Mouse (Mus musculus): Measurements from ENCODE around the gene Gm12794. TPM values are rescaled to one million over a fixed set of nuclear protein-coding genes. Genes with fewer than 3 reads are reported as not detected.
"Not testable (repeated sequence)": the region's sequence is repeated elsewhere in the genome, so short reads cannot be mapped to it uniquely, and the experiment has no call there.

The Gm12794 gene
- not detected in 2 replicates for polyA plus RNA-seq (2016; fragmentation: Nextera tagmentation; extraction: Ambion mirVana)

DNA sequence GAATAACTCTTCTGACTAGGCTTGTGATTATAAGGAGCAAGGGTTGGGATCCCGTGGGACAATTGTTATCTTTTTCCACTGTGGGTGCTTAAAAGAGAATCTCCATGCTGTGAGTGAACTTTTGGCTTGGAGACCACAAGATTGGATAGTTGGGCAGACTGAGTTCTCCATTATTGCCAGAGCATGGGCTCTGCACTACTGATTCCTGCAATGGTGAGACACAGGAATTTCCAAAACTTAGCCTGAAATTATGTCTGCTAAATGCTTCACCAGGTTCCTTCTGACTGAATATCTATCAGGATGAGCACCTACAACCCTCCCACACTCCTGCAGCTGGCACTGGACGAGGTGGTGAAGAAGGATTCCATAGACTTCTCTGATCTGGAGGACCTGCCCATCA lies at the start of gene Gm12794:
Gene Gm12794 (plus strand): TSS at position 301 of the 400 bp plus-strand sequence.
- WGBS, result 88% methylated on average over 2 of the region's 2 CpGs
- H3K27me3 ChIP-seq (ENCODE audit: poor library complexity, severe bottlenecking); DNase-seq (ENCODE audit: extremely low spot score, low spot score); H3K4me3 ChIP-seq; H3K4me1 ChIP-seq; H3K9me3 ChIP-seq; H3K27ac ChIP-seq; H3K36me3 ChIP-seq (replicated peaks): not testable (repeated sequence)

DNA sequence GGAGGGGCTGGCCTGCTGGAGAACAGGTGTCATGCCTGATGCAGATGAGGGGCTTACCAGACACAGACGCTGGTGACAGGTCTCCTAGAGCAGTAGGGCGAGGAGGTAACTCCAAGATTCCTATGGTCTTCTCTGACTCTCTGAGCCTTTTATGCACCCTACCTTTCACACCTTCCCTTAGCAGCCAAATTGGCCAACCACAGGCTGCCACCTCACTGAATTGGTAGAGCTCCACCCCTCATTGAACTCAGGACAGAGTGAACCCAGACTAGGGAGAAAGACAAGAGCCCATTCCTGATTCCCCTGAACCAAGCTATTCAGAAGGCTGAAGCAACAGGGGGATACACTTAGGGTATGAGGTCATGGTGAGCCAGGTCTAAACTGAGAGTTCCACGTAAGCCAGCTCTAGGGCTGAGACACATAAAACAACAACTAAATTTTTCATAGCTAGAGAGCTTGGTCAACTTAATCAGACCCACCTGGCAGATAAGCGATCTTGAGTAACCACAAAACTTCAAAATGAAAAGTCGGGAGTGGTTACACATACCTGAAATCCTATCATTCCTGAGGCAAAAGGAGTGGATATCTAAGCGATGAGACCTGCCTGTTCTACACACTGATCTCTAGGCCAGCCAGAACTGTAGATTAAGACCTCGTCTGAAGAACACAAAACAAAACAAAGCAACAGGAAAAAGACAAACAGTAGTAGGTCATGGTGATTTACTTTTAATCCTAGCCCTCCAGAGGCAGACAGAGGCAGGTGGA lies 46.4 kb upstream of the Gm12794 start, which contains the start of gene C130073F10Rik:
Gene C130073F10Rik (minus strand): TSS at position 134 of the 765 bp plus-strand sequence.
- WGBS, result 86% methylated on average over 7 of the region's 7 CpGs
- H3K36me3 ChIP-seq (replicated peaks), result no peaks in the 10 kb centered on the region
- no peak within 1 kb of the TSS for H3K27ac ChIP-seq
- H3K27me3 ChIP-seq (ENCODE audit: poor library complexity, severe bottlenecking), result no peaks in the 10 kb centered on the region
- no peak within 1 kb of the TSS for H3K4me3 ChIP-seq
- H3K4me1 ChIP-seq, result no peaks in the 10 kb centered on the region
- no peaks in the 10 kb centered on the region for H3K9me3 ChIP-seq
- no peak for DNase-seq (ENCODE audit: extremely low spot score, low spot score)

DNA sequence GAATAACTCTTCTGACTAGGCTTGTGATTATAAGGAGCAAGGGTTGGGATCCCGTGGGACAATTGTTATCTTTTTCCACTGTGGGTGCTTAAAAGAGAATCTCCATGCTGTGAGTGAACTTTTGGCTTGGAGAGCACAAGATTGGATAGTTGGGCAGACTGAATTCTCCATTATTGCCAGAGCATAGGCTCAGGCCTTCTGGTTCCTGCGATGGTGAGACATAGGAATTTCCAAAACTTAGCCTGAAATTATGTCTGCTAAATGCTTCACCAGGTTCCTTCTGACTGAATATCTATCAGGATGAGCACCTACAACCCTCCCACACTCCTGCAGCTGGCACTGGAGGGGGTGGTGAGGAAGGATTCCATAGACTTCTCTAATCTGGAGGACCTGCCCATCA lies 31.4 kb upstream of the Gm12794 start, which contains the start of gene Gm12800:
Gene Gm12800 (plus strand): TSS at position 301 of the 400 bp plus-strand sequence.
- WGBS, result 94% methylated on average over 2 of the region's 2 CpGs
- not testable (repeated sequence) for H3K4me1 ChIP-seq; DNase-seq (ENCODE audit: extremely low spot score, low spot score); H3K36me3 ChIP-seq (replicated peaks); H3K4me3 ChIP-seq; H3K27ac ChIP-seq; H3K9me3 ChIP-seq; H3K27me3 ChIP-seq (ENCODE audit: poor library complexity, severe bottlenecking)

GRCm38 (mm10) chr4:101980949-101981348 lies 40.7 kb downstream of the Gm12794 start, which contains the start of gene Gm12790:
TSS of gene Gm12790 (minus strand) at chr4:101981049.
- DNase-seq (ENCODE audit: extremely low spot score, low spot score); H3K4me3 ChIP-seq; H3K27me3 ChIP-seq (ENCODE audit: poor library complexity, severe bottlenecking); H3K36me3 ChIP-seq (replicated peaks); H3K9me3 ChIP-seq; H3K27ac ChIP-seq; H3K4me1 ChIP-seq: not testable (repeated sequence)
- WGBS, result 88% methylated on average over 1 of the region's 5 CpGs

DNA sequence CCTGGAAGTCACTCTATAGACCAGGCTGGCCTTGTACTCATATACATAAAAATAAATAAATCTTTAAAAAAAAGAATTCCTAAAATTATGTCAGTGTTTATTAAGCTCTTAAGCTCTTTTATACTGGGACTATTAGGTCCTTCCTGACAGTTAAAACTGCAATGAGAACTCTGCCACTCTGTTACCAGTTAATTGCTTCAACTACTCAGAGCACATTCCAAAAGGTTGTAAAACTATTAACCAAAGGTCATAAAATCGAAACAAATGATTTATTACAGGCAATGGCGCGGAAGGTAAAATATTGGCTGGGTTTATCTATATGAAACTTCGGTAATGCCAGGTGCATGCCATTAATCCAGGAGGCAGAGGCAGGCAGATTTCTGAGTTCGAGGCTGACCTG lies 45.5 kb downstream of the Gm12794 start:
- no peaks in the 10 kb centered on the region for H3K36me3 ChIP-seq (replicated peaks)
- no peak overlapping the region for H3K4me3 ChIP-seq
- no peak overlapping the region for H3K27ac ChIP-seq
- no peaks in the 10 kb centered on the region for H3K9me3 ChIP-seq
- 94% methylated on average over 5 of the region's 5 CpGs for WGBS
- H3K4me1 ChIP-seq, result no peaks in the 10 kb centered on the region
- no peaks in the 10 kb centered on the region for H3K27me3 ChIP-seq (ENCODE audit: poor library complexity, severe bottlenecking)
- no peak for DNase-seq (ENCODE audit: extremely low spot score, low spot score)

- not testable (repeated sequence) for H3K4me1 ChIP-seq; DNase-seq (ENCODE audit: extremely low spot score, low spot score); H3K27ac ChIP-seq; H3K4me3 ChIP-seq; H3K36me3 ChIP-seq (replicated peaks); H3K27me3 ChIP-seq (ENCODE audit: poor library complexity, severe bottlenecking); H3K9me3 ChIP-seq
- WGBS, result 88% methylated on average over 2 of the region's 2 CpGs
Observed at GRCm38 (mm10) chr4:101986326-101986725, 46.1 kb downstream of the Gm12794 start, which contains the start of gene Gm12789. TSS of gene Gm12789 (plus strand) at chr4:101986626.

Other genes with a start within 250 kb of the Gm12794 start
- gene Lepr, start 223.0 kb upstream of the Gm12794 start, polyA plus RNA-seq (2016; fragmentation: Nextera tagmentation; extraction: Ambion mirVana), result 0.71 and 0.72 TPM in 2 replicates
- not detected in 2 replicates for gene B020004J07Rik, start 96.4 kb upstream of the Gm12794 start, polyA plus RNA-seq (2016; fragmentation: Nextera tagmentation; extraction: Ambion mirVana)
- gene C130073F10Rik, start 46.6 kb upstream of the Gm12794 start, polyA plus RNA-seq (2016; fragmentation: Nextera tagmentation; extraction: Ambion mirVana), result not detected in 2 replicates
- gene Gm12800, start 31.3 kb upstream of the Gm12794 start, polyA plus RNA-seq (2016; fragmentation: Nextera tagmentation; extraction: Ambion mirVana), result not detected in 2 replicates
- not detected in 2 replicates for gene Gm12790, start 40.6 kb downstream of the Gm12794 start, polyA plus RNA-seq (2016; fragmentation: Nextera tagmentation; extraction: Ambion mirVana)
- gene Gm12789, start 46.2 kb downstream of the Gm12794 start, polyA plus RNA-seq (2016; fragmentation: Nextera tagmentation; extraction: Ambion mirVana), result not detected in 2 replicates
- gene Pde4b, start 147.1 kb downstream of the Gm12794 start, polyA plus RNA-seq (2016; fragmentation: Nextera tagmentation; extraction: Ambion mirVana), result 5.5 and 6.3 TPM in 2 replicates